23 mouse cellular contexts compared by ENCODE assay signal in genomic region chr5:114945072-114945471, GRCm38 (mm10). TPM values are rescaled to one million over a fixed set of nuclear protein-coding genes. Genes with fewer than 3 reads are reported as not detected.
"Had no signal": no experiment of that assay in that cellular context is flagged by ENCODE, and none has a peak within 500 bp of the region (broad histone marks: within the 10 kb centered on the region; RNA-seq: fewer than 3 reads in every experiment).

No protein-coding gene starts in this region.

- H3K4me2 ChIP-seq: hindbrain, embryonic 12.5 days; limb, embryonic 12.5 days; liver, embryonic 11.5 days; liver, embryonic 15.5 days; neural tube, embryonic 12.5 days had no signal

- ATAC-seq: hindbrain, embryonic 16.5 days; inflammation-experienced regulatory T-cells, adult 6 months; lung, postnatal 0 days had no signal

- H3K9me3 ChIP-seq: hindbrain, embryonic 12.5 days; limb, embryonic 12.5 days; liver, embryonic 15.5 days; neural tube, embryonic 12.5 days had no signal

- H3K4me3 ChIP-seq: hindbrain, embryonic 12.5 days; limb, embryonic 12.5 days; liver, embryonic 15.5 days; neural tube, embryonic 12.5 days had no signal

- H3K9ac ChIP-seq: hindbrain, embryonic 12.5 days; limb, embryonic 12.5 days; liver, embryonic 15.5 days; neural tube, embryonic 12.5 days had no signal

- H3K27me3 ChIP-seq: hindbrain, embryonic 12.5 days; limb, embryonic 12.5 days; liver, embryonic 15.5 days; neural tube, embryonic 12.5 days had no signal

- DNase-seq: layer of hippocampus, adult 9-11 months; layer of hippocampus, postnatal 36 days; lung, adult 2 months; lung, postnatal 36 days; midbrain, embryonic 14.5 days; retina, postnatal 1 day; right cerebral cortex, postnatal 4 days; spleen, adult 18-20 months; thymus, adult 2 months; thymus, postnatal 25 days had no signal

- H3K27ac ChIP-seq: hindbrain, embryonic 12.5 days; limb, embryonic 12.5 days; liver, embryonic 15.5 days; neural tube, embryonic 12.5 days had no signal

RNA-seq across cellular contexts. Expression of gene Oasl1, which starts 22.0 kb away (rescaled TPM):
- total RNA-seq: layer of hippocampus, postnatal 36 days had no signal

RNA-seq across cellular contexts. Expression of gene Hnf1a, which starts 25.8 kb away (rescaled TPM):
- total RNA-seq: layer of hippocampus, postnatal 36 days; left cerebral cortex, adult 8-10 months; left cerebral cortex, postnatal 25 days; megakaryocyte progenitor cell, adult 5-6 weeks; monocyte, adult 5-6 weeks; neutrophil, adult 5-6 weeks had no signal
- polyA plus RNA-seq: hindbrain, embryonic 16.5 days; limb, embryonic 12.5 days; lung, adult 2 months; lung, postnatal 0 days; midbrain, embryonic 14.5 days had no signal
